Mouse (Mus musculus) hindbrain, embryonic 11.5 days (tissue): ENCODE results near the gene Kmt2a. TPM values are rescaled to one million over a fixed set of nuclear protein-coding genes. Genes with fewer than 3 reads are reported as not detected.
A peak's percentile ranks its signal among the peaks of the same experiment; 100 is the strongest.

Experiments used
- ATAC-seq: fragments of 200-750 bp; cut with Nextera tagmentation; 2 replicates; pipeline ENCODE4 v1.8.0; 2017; ENCODE audit warnings: mild to moderate bottlenecking, moderate TSS enrichment, moderate library complexity; ENCODE audit not compliant: low FRiP score
- DNase-seq: peaks from one replicate; pipeline ENCODE4 v3.0.0-alpha.2; 2015; ENCODE audit warnings: low spot score
- H3K27ac ChIP-seq: fragments of 300-500 bp; sonication (generic); 2 replicates; pipeline ENCODE4 v1.5.1; 2014; ENCODE audit warnings: mild to moderate bottlenecking, low read depth, low read length
- H3K27me3 ChIP-seq: fragments of 300-500 bp; sonication (generic); 2 replicates; pipeline ENCODE4 v1.6.1; 2014; ENCODE audit warnings: mild to moderate bottlenecking, low read length, moderate library complexity, mixed read lengths; ENCODE audit not compliant: control insufficient read depth, insufficient read depth
- H3K36me3 ChIP-seq: fragments of 300-500 bp; sonication (generic); 2 replicates; pipeline ENCODE4 v1.6.1; 2014; ENCODE audit warnings: mild to moderate bottlenecking, low read length, moderate library complexity, mixed read lengths; ENCODE audit not compliant: control insufficient read depth, insufficient read depth
- H3K4me1 ChIP-seq: fragments of 300-500 bp; sonication (generic); replicated peaks from 2 replicates; pipeline ENCODE4 v1.6.1; 2014; ENCODE audit warnings: low read length, mixed read lengths; ENCODE audit not compliant: control insufficient read depth, insufficient read depth
- H3K4me2 ChIP-seq: fragments of 300-500 bp; sonication (generic); replicated peaks from 2 replicates; pipeline ENCODE4 v1.6.1; 2014; ENCODE audit warnings: mild to moderate bottlenecking, low read depth, low read length
- H3K4me3 ChIP-seq: fragments of 300-500 bp; sonication (generic); 2 replicates; pipeline ENCODE4 v1.5.1; 2014; ENCODE audit warnings: low read depth, low read length
- H3K9ac ChIP-seq: fragments of 300-500 bp; sonication (generic); 2 replicates; pipeline ENCODE4 v1.6.1; 2014; ENCODE audit warnings: low read depth, low read length
- H3K9me3 ChIP-seq: fragments of 300-500 bp; sonication (generic); 2 replicates; pipeline ENCODE4 v1.6.1; 2016; ENCODE audit warnings: low read length; ENCODE audit not compliant: control insufficient read depth
- WGBS: fragments of 180-500 bp; shearing (Covaris S2); extraction: QIAGEN DNeasy Blood & Tissue Kit; methylation state at CpG from one replicate; pipeline ENCODE4 v1.1.7; 2014; 5-methylcytosine and 5-hydroxymethylcytosine counted together
- polyA plus RNA-seq: library from polyadenylated mRNA; unstranded; fragments of >200 nt; fragmentation: Nextera tagmentation; extraction: Ambion mirVana; gene quantifications from 2 replicates; pipeline ENCODE4 v1.2.1, GENCODE M21; 2014

Gene Kmt2a
- polyA plus RNA-seq, 1 experiment from 2014 or later, result 26.2 TPM

GRCm38 (mm10) chr9:44882981-44883569, 2.0 kb upstream of the Kmt2a start:
- Histone ChIP-seq H3K36me3 (no peaks in the 10 kb centered on the region), H3K4me3 (peak overlapping the region; percentile 99), H3K27me3 (no peaks in the 10 kb centered on the region), H3K4me2 (peak overlapping the region; percentile 85), H3K9me3 (no peaks in the 10 kb centered on the region), H3K27ac (peak overlapping the region; percentile 99), H3K4me1 (peaks cover 5% of the 10 kb centered on the region; the same call in 1 of the 2 replicates), H3K9ac (peak overlapping the region; percentile 67)
- WGBS, result 0% methylated on average over 21 of the region's 21 CpGs
- DNase-seq, result peak; percentile 63
- peak; percentile 1; the same call in 1 of the 2 replicates for ATAC-seq

- Histone ChIP-seq H3K9me3 (no peaks in the 10 kb centered on the region), H3K4me3 (peak overlapping the region; percentile 99), H3K36me3 (no peaks in the 10 kb centered on the region), H3K9ac (peak overlapping the region; percentile 67), H3K4me2 (peak overlapping the region; percentile 85), H3K4me1 (peaks cover 5% of the 10 kb centered on the region; the same call in 1 of the 2 replicates), H3K27me3 (no peaks in the 10 kb centered on the region), H3K27ac (peak overlapping the region; percentile 99)
- under 1% methylated on average over 24 of the region's 27 CpGs for WGBS
- ATAC-seq (peak; percentile 64), DNase-seq (peak; percentile 75)
Measured at GRCm38 (mm10) chr9:44882436-44882980, 1.4 kb upstream of the Kmt2a start.

GRCm38 (mm10) chr9:44881941-44882435, 892 bp upstream of the Kmt2a start:
- Histone ChIP-seq H3K27ac (peak overlapping the region; percentile 99), H3K9ac (peak overlapping the region; percentile 82), H3K9me3 (no peaks in the 10 kb centered on the region), H3K36me3 (no peaks in the 10 kb centered on the region), H3K4me2 (peak overlapping the region; percentile 85), H3K4me3 (peak overlapping the region; percentile 99), H3K4me1 (peaks cover 5% of the 10 kb centered on the region; the same call in 1 of the 2 replicates), H3K27me3 (no peaks in the 10 kb centered on the region)
- peak; percentile 91 for DNase-seq
- ATAC-seq, result peak; percentile 87
- under 1% methylated on average over 26 of the region's 29 CpGs for WGBS

GRCm38 (mm10) chr9:44880309-44881081, 601 bp downstream of the Kmt2a start:
- Histone ChIP-seq H3K4me1 (peaks cover 5% of the 10 kb centered on the region; the same call in 1 of the 2 replicates), H3K27ac (peak overlapping the region; percentile 99), H3K9ac (peak overlapping the region; percentile 98), H3K4me3 (peak overlapping the region; percentile 99), H3K36me3 (no peaks in the 10 kb centered on the region; the same call in 1 of the 2 replicates), H3K27me3 (no peaks in the 10 kb centered on the region), H3K4me2 (peak overlapping the region; percentile 91), H3K9me3 (no peaks in the 10 kb centered on the region)
- WGBS, result 1% methylated on average over 40 of the region's 44 CpGs
- ATAC-seq (peak; percentile 4), DNase-seq (peak; percentile 50)

- Histone ChIP-seq H3K36me3 (no peaks in the 10 kb centered on the region; the same call in 1 of the 2 replicates), H3K4me3 (peak overlapping the region; percentile 99), H3K4me1 (peaks cover 5% of the 10 kb centered on the region; the same call in 1 of the 2 replicates), H3K9ac (peak overlapping the region; percentile 98), H3K27me3 (no peaks in the 10 kb centered on the region), H3K9me3 (no peaks in the 10 kb centered on the region), H3K27ac (peak overlapping the region; percentile 99), H3K4me2 (peak overlapping the region; percentile 91)
- 1% methylated on average over 13 of the region's 13 CpGs for WGBS
- ATAC-seq (no peak), DNase-seq (peak; percentile 45)
Measured at GRCm38 (mm10) chr9:44879694-44880271, 1.3 kb downstream of the Kmt2a start.

- WGBS, result 29% methylated on average over 9 of the region's 9 CpGs
- Histone ChIP-seq H3K36me3 (no peaks in the 10 kb centered on the region; the same call in 1 of the 2 replicates), H3K4me3 (peak overlapping the region; percentile 99), H3K27me3 (no peaks in the 10 kb centered on the region), H3K4me2 (peak overlapping the region; percentile 91), H3K4me1 (peaks cover 5% of the 10 kb centered on the region; the same call in 1 of the 2 replicates), H3K9ac (peak overlapping the region; percentile 98), H3K27ac (peak overlapping the region; percentile 99; the same call in 1 of the 2 replicates), H3K9me3 (no peaks in the 10 kb centered on the region)
- DNase-seq (peak; percentile 25), ATAC-seq (no peak)
Measured at GRCm38 (mm10) chr9:44878776-44879500, 2.2 kb downstream of the Kmt2a start.

- ATAC-seq, result no peak
- no peak overlapping the region for H3K9ac ChIP-seq
- H3K4me3 ChIP-seq, result no peak overlapping the region
Measured at GRCm38 (mm10) chr9:44877686-44878085, 3.4 kb downstream of the Kmt2a start.

GRCm38 (mm10) chr9:44875476-44875875, 5.6 kb downstream of the Kmt2a start:
- H3K9ac ChIP-seq, result no peak overlapping the region
- ATAC-seq, result no peak
- WGBS, result 63% methylated on average over 7 of the region's 7 CpGs
- no peak overlapping the region for H3K4me2 ChIP-seq
- H3K27ac ChIP-seq, result no peak overlapping the region
- H3K4me1 ChIP-seq, result peaks cover 5% of the 10 kb centered on the region; the same call in 1 of the 2 replicates
- H3K27me3 ChIP-seq, result no peaks in the 10 kb centered on the region
- H3K9me3 ChIP-seq, result no peaks in the 10 kb centered on the region
- H3K4me3 ChIP-seq, result no peak overlapping the region
- no peak for DNase-seq
- no peaks in the 10 kb centered on the region; the same call in 1 of the 2 replicates for H3K36me3 ChIP-seq

More at GRCm38 (mm10) chr9:44877686-44878085, 3.4 kb downstream of the Kmt2a start:
- DNase-seq, result no peak
- no peaks in the 10 kb centered on the region for H3K9me3 ChIP-seq
- no peaks in the 10 kb centered on the region for H3K27me3 ChIP-seq
- no peaks in the 10 kb centered on the region; the same call in 1 of the 2 replicates for H3K36me3 ChIP-seq
- H3K4me2 ChIP-seq, result no peak overlapping the region
- no peak overlapping the region for H3K27ac ChIP-seq
- peaks cover 5% of the 10 kb centered on the region; the same call in 1 of the 2 replicates for H3K4me1 ChIP-seq
- WGBS, result 93% methylated on average over 7 of the region's 7 CpGs
